ENCODE assay signal across 22 mouse cellular contexts in genomic region chr11:107109669-107110068, GRCm38 (mm10).
"Had no signal": no experiment of that assay in that cellular context is flagged by ENCODE, and none has a peak within 500 bp of the region (broad histone marks: within the 10 kb centered on the region; RNA-seq: fewer than 3 reads in every experiment).

No protein-coding gene starts in this region.

- H3K9me3 ChIP-seq: heart, embryonic 13.5 days; heart, embryonic 15.5 days; hindbrain, embryonic 13.5 days; hindbrain, embryonic 15.5 days; limb, embryonic 13.5 days; limb, embryonic 15.5 days had no signal

- DNase-seq: gastrocnemius, postnatal 14 days; gastrocnemius, postnatal 36 days; heart, adult 11 months; heart, adult 2 months; heart, postnatal 14 days; heart, postnatal 36 days; kidney, adult 11 months; kidney, adult 8-10 months; kidney, postnatal 10 days; layer of hippocampus, adult 9-11 months; layer of hippocampus, postnatal 36 days; left cerebral cortex, postnatal 4 days had no signal

- H3K9ac ChIP-seq: heart, embryonic 13.5 days; heart, embryonic 15.5 days; hindbrain, embryonic 13.5 days; hindbrain, embryonic 15.5 days; limb, embryonic 13.5 days; limb, embryonic 15.5 days; liver, embryonic 14.5 days had no signal

- H3K27me3 ChIP-seq: heart, embryonic 13.5 days; heart, embryonic 15.5 days; hindbrain, embryonic 13.5 days; hindbrain, embryonic 15.5 days; limb, embryonic 13.5 days; limb, embryonic 15.5 days had no signal

- H3K27ac ChIP-seq: heart, adult 2 months; heart, embryonic 13.5 days; heart, embryonic 15.5 days; hindbrain, embryonic 13.5 days; hindbrain, embryonic 15.5 days; hindbrain, postnatal 0 days; limb, embryonic 13.5 days; limb, embryonic 15.5 days; liver, embryonic 14.5 days had no signal

- H3K4me3 ChIP-seq: heart, adult 2 months; heart, embryonic 13.5 days; heart, embryonic 15.5 days; hindbrain, embryonic 13.5 days; hindbrain, embryonic 15.5 days; limb, embryonic 13.5 days; limb, embryonic 15.5 days had no signal

- ATAC-seq: hindbrain, postnatal 0 days; intestine, embryonic 16.5 days had no signal

- H3K4me2 ChIP-seq: heart, embryonic 11.5 days; heart, embryonic 13.5 days; heart, embryonic 15.5 days; hindbrain, embryonic 13.5 days; hindbrain, embryonic 15.5 days; limb, embryonic 13.5 days; limb, embryonic 15.5 days had no signal
